Mouse (Mus musculus): ENCODE measurements around the gene Olfr107. TPM values are rescaled to one million over a fixed set of nuclear protein-coding genes. Genes with fewer than 3 reads are reported as not detected.

Olfr107 gene
- not detected in 2 replicates for polyA plus RNA-seq (2015; fragmentation: Nextera tagmentation; extraction: Ambion mirVana)

GRCm38 (mm10) chr17:37398926-37399325 is at the start of gene Olfr107:
Gene Olfr107 (plus strand): TSS chr17:37399226.
- Histone ChIP-seq H3K27ac (replicated peaks) (no peak within 1 kb of the TSS), H3K9ac (replicated peaks) (no peak within 1 kb of the TSS), H3K27me3 (no peaks in the 10 kb centered on the region), H3K4me3 (no peak within 1 kb of the TSS), H3K9me3 (no peaks in the 10 kb centered on the region), H3K4me1 (no peaks in the 10 kb centered on the region), H3K4me2 (replicated peaks) (no peak within 1 kb of the TSS), H3K36me3 (no peaks in the 10 kb centered on the region)
- 86% methylated on average over 3 of the region's 3 CpGs for WGBS
- no peak for ATAC-seq (replicated peaks)

GRCm38 (mm10) chr17:37359282-37359681 is 39.7 kb upstream of the Olfr107 start, which contains the start of gene Olfr104-ps:
Gene Olfr104-ps (plus strand): TSS chr17:37359582.
- H3K4me1 ChIP-seq, result no peaks in the 10 kb centered on the region
- H3K9ac ChIP-seq (replicated peaks), result no peak within 1 kb of the TSS
- no peaks in the 10 kb centered on the region for H3K36me3 ChIP-seq
- H3K4me3 ChIP-seq, result no peak within 1 kb of the TSS
- H3K27ac ChIP-seq (replicated peaks), result no peak within 1 kb of the TSS
- H3K27me3 ChIP-seq, result no peaks in the 10 kb centered on the region
- no peak within 1 kb of the TSS for H3K4me2 ChIP-seq (replicated peaks)
- H3K9me3 ChIP-seq, result no peaks in the 10 kb centered on the region
- ATAC-seq (replicated peaks), result no peak

GRCm38 (mm10) chr17:37378733-37379132 is 20.3 kb upstream of the Olfr107 start, which contains the start of gene Olfr105-ps:
Gene Olfr105-ps (plus strand): TSS chr17:37379033.
- no peak for ATAC-seq (replicated peaks)
- no peaks in the 10 kb centered on the region for H3K9me3 ChIP-seq
- H3K4me2 ChIP-seq (replicated peaks), result no peak within 1 kb of the TSS
- H3K36me3 ChIP-seq, result no peaks in the 10 kb centered on the region
- H3K4me1 ChIP-seq, result no peaks in the 10 kb centered on the region
- no peak within 1 kb of the TSS for H3K4me3 ChIP-seq
- no peak within 1 kb of the TSS for H3K9ac ChIP-seq (replicated peaks)
- H3K27ac ChIP-seq (replicated peaks), result no peak within 1 kb of the TSS
- H3K27me3 ChIP-seq, result no peaks in the 10 kb centered on the region

GRCm38 (mm10) chr17:37390093-37390492 is 8.9 kb upstream of the Olfr107 start, which contains the start of gene Olfr106-ps:
Gene Olfr106-ps (plus strand): TSS chr17:37390393.
- H3K4me2 ChIP-seq (replicated peaks), result no peak within 1 kb of the TSS
- 86% methylated on average over 1 of the region's 1 CpGs for WGBS
- H3K36me3 ChIP-seq, result no peaks in the 10 kb centered on the region
- no peak within 1 kb of the TSS for H3K9ac ChIP-seq (replicated peaks)
- no peaks in the 10 kb centered on the region for H3K9me3 ChIP-seq
- no peaks in the 10 kb centered on the region for H3K4me1 ChIP-seq
- H3K4me3 ChIP-seq, result no peak within 1 kb of the TSS
- no peak within 1 kb of the TSS for H3K27ac ChIP-seq (replicated peaks)
- no peak for ATAC-seq (replicated peaks)
- no peaks in the 10 kb centered on the region for H3K27me3 ChIP-seq

GRCm38 (mm10) chr17:37413380-37413779 is 14.4 kb downstream of the Olfr107 start:
- Histone ChIP-seq H3K4me1 (no peaks in the 10 kb centered on the region), H3K4me3 (no peak overlapping the region), H3K36me3 (no peaks in the 10 kb centered on the region), H3K27me3 (no peaks in the 10 kb centered on the region), H3K4me2 (replicated peaks) (no peak overlapping the region), H3K9ac (replicated peaks) (no peak overlapping the region), H3K27ac (replicated peaks) (no peak overlapping the region), H3K9me3 (no peaks in the 10 kb centered on the region)
- no peak for ATAC-seq (replicated peaks)

- no peaks in the 10 kb centered on the region for H3K9me3 ChIP-seq
- WGBS, result 60% methylated on average over 1 of the region's 1 CpGs
Measured at GRCm38 (mm10) chr17:37445180-37445579, 46.2 kb downstream of the Olfr107 start, which contains the start of gene Olfr108. Gene Olfr108 (plus strand): TSS chr17:37445480.

More at GRCm38 (mm10) chr17:37445180-37445579, 46.2 kb downstream of the Olfr107 start, which contains the start of gene Olfr108:
- Histone ChIP-seq H3K9ac (replicated peaks) (no peak within 1 kb of the TSS), H3K4me2 (replicated peaks) (no peak within 1 kb of the TSS), H3K27me3 (no peaks in the 10 kb centered on the region), H3K4me3 (no peak within 1 kb of the TSS), H3K4me1 (no peaks in the 10 kb centered on the region), H3K27ac (replicated peaks) (no peak within 1 kb of the TSS), H3K36me3 (no peaks in the 10 kb centered on the region)
- no peak for ATAC-seq (replicated peaks)

Other genes starting within 250 kb of the Olfr107 start
- gene Olfr93, start 237.7 kb upstream of the Olfr107 start, polyA plus RNA-seq (2015; fragmentation: Nextera tagmentation; extraction: Ambion mirVana), result not detected in 2 replicates
- gene Ubd, start 205.3 kb upstream of the Olfr107 start, polyA plus RNA-seq (2015; fragmentation: Nextera tagmentation; extraction: Ambion mirVana), result not detected in 2 replicates
- not detected in 2 replicates for gene Olfr94, start 198.2 kb upstream of the Olfr107 start, polyA plus RNA-seq (2015; fragmentation: Nextera tagmentation; extraction: Ambion mirVana)
- not detected in 2 replicates for gene Olfr95, start 186.1 kb upstream of the Olfr107 start, polyA plus RNA-seq (2015; fragmentation: Nextera tagmentation; extraction: Ambion mirVana)
- not detected in 2 replicates for gene Olfr96, start 179.1 kb upstream of the Olfr107 start, polyA plus RNA-seq (2015; fragmentation: Nextera tagmentation; extraction: Ambion mirVana)
- not detected in 2 replicates for gene Olfr97, start 161.9 kb upstream of the Olfr107 start, polyA plus RNA-seq (2015; fragmentation: Nextera tagmentation; extraction: Ambion mirVana)
- not detected in 2 replicates for gene Olfr98, start 135.5 kb upstream of the Olfr107 start, polyA plus RNA-seq (2015; fragmentation: Nextera tagmentation; extraction: Ambion mirVana)
- 0.61 and 1.0 TPM in 2 replicates for gene H2-M3, start 129.0 kb upstream of the Olfr107 start, polyA plus RNA-seq (2015; fragmentation: Nextera tagmentation; extraction: Ambion mirVana)
- gene Olfr99, start 115.8 kb upstream of the Olfr107 start, polyA plus RNA-seq (2015; fragmentation: Nextera tagmentation; extraction: Ambion mirVana), result not detected in 2 replicates
- gene Olfr101, start 94.9 kb upstream of the Olfr107 start, polyA plus RNA-seq (2015; fragmentation: Nextera tagmentation; extraction: Ambion mirVana), result not detected in 2 replicates
- not detected in 2 replicates for gene Olfr102, start 82.2 kb upstream of the Olfr107 start, polyA plus RNA-seq (2015; fragmentation: Nextera tagmentation; extraction: Ambion mirVana)
- gene Olfr103, start 59.5 kb upstream of the Olfr107 start, polyA plus RNA-seq (2015; fragmentation: Nextera tagmentation; extraction: Ambion mirVana), result not detected in 2 replicates
- not detected in 2 replicates for gene Olfr104-ps, start 39.6 kb upstream of the Olfr107 start, polyA plus RNA-seq (2015; fragmentation: Nextera tagmentation; extraction: Ambion mirVana)
- gene Olfr105-ps, start 20.2 kb upstream of the Olfr107 start, polyA plus RNA-seq (2015; fragmentation: Nextera tagmentation; extraction: Ambion mirVana), result not detected in 2 replicates
- gene Olfr106-ps, start 8.8 kb upstream of the Olfr107 start, polyA plus RNA-seq (2015; fragmentation: Nextera tagmentation; extraction: Ambion mirVana), result not detected in 2 replicates
- not detected in 2 replicates for gene Olfr108, start 46.3 kb downstream of the Olfr107 start, polyA plus RNA-seq (2015; fragmentation: Nextera tagmentation; extraction: Ambion mirVana)
- gene Olfr109, start 59.7 kb downstream of the Olfr107 start, polyA plus RNA-seq (2015; fragmentation: Nextera tagmentation; extraction: Ambion mirVana), result not detected in 2 replicates
- not detected in 2 replicates for gene H2-M2, start 84.3 kb downstream of the Olfr107 start, polyA plus RNA-seq (2015; fragmentation: Nextera tagmentation; extraction: Ambion mirVana)
- gene Olfr110, start 93.2 kb downstream of the Olfr107 start, polyA plus RNA-seq (2015; fragmentation: Nextera tagmentation; extraction: Ambion mirVana), result not detected in 2 replicates
- not detected in 2 replicates for gene Olfr111, start 108.8 kb downstream of the Olfr107 start, polyA plus RNA-seq (2015; fragmentation: Nextera tagmentation; extraction: Ambion mirVana)
- not detected in 2 replicates for gene Olfr112, start 170.2 kb downstream of the Olfr107 start, polyA plus RNA-seq (2015; fragmentation: Nextera tagmentation; extraction: Ambion mirVana)
- not detected in 2 replicates for gene Olfr113, start 178.4 kb downstream of the Olfr107 start, polyA plus RNA-seq (2015; fragmentation: Nextera tagmentation; extraction: Ambion mirVana)
- not detected in 2 replicates for gene Olfr114, start 193.5 kb downstream of the Olfr107 start, polyA plus RNA-seq (2015; fragmentation: Nextera tagmentation; extraction: Ambion mirVana)
- gene Olfr115, start 227.9 kb downstream of the Olfr107 start, polyA plus RNA-seq (2015; fragmentation: Nextera tagmentation; extraction: Ambion mirVana), result not detected in 2 replicates
- gene Olfr116, start 228.0 kb downstream of the Olfr107 start, polyA plus RNA-seq (2015; fragmentation: Nextera tagmentation; extraction: Ambion mirVana), result not detected in 2 replicates